Mouse (Mus musculus) left cerebral cortex, adult 2 months (tissue): Measurements from ENCODE around the gene Casc3. TPM values are rescaled to one million over a fixed set of nuclear protein-coding genes. Genes with fewer than 3 reads are reported as not detected.
A peak's percentile ranks its signal among the peaks of the same experiment; 100 is the strongest.

ENCODE experiments used
- DNase-seq, 2 experiments: peaks; one replicate each; pipeline ENCODE4 v3.0.0; 2021 to 2022; ENCODE audit warnings: low spot score in 2 of 2, mixed read lengths in 1 of 2; ENCODE audit errors: extremely low spot score in 1 of 2
- H3K27ac ChIP-seq: fragments of 200-600 bp; 2 replicates; pipeline ENCODE4 v1.8.1; 2022
- H3K4me3 ChIP-seq: fragments of 200-600 bp; 2 replicates; pipeline ENCODE4 v1.8.1; 2022
- CTCF ChIP-seq: fragments of 200-600 bp; IDR thresholded peaks from 2 replicates; pipeline ENCODE4 v1.8.1; 2022; ENCODE audit warnings: antibody characterized with exemption, mild to moderate bottlenecking, moderate library complexity
- intact Hi-C: fragments of 180-260 bp; cut with DNase I; formaldehyde crosslinking; loops from one replicate; pipeline ENCODE4 v1.15.1; 2025
- total RNA-seq, 2 experiments: library from RNA; stranded (reverse); gene quantifications; 2 replicates each; pipeline ENCODE4 v1.2.3; 2021

The Casc3 gene
- total RNA-seq, 2 experiments from 2014 or later: 53.0 to 57.6 TPM

DNA sequence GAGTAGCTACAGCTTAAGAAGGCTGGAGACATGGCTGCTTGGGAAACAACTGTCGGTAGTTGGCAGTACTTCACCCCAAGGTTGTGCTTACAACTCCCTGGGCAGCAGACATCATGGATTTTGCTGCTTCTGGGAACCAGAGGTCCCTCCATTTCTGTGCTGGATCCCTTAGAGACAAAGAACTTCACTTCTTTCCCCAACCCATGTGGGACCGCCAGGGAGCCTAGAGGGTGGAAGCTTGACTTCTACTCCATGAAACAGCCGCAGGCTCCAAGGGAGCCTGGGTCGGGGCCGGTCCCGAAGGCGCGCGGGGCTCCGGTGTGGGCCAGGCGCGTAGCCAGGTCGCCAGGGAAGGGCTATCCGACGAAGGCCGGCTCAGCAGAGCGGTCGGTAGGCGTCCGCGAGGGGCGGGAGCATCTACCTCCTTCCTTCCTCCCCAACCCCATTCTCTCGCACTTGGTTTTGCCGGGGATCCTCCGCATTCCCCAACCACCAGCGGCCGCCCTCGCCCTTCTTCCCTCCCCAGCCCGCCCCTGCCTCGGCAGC, 10.2 kb upstream of the Casc3 start:
- peak in 1 of 2 experiments; percentile 76 for DNase-seq
- Histone ChIP-seq H3K27ac (peak overlapping the region; percentile 99), H3K4me3 (peak overlapping the region; percentile 79)
- peak; percentile 49 for TF ChIP-seq CTCF
- intact Hi-C loops: loop anchor here (5.0 kb wide), 1 partner anchor 43 kb away; the partner anchor contains the start of gene Rapgefl1

DNA sequence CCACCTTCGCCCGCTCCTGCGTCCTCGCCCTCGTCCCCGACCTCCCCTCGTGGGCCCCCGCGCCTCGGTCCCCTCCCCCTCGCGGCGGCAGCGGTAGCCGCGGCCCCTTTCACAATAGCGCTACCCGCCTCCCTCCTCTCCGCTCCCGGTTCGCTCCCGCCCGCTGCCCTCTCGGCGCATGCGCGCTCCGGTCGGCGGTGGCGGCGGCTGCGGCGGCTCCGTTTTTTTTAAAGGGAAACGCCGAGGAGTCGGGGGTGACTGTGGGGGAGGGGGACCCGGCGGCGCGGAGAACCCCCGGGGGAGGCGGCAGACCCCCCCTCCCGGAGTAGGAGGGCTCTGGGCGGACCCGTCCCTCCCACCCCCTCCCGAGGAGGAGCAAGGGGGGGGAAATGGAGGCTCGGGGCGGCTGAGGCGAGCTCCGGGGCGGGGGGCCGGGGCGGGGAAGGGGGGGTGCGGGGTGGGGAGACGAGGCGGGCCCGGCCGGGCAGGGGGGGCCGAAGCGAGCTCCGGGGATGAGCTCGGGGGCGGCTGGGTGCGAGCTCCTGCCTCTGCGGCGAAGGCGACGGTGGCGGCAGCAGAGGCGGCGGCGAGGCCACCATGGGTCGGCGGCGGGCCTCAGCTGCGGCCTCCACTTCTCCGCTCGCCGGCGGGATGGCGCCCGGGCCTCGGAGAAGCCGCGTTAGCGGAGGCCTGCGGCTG, 9.5 kb upstream of the Casc3 start, which contains the start of gene Msl1:
Gene Msl1 (plus strand): TSS at position 502 of the 699 bp plus-strand sequence.
- peak within 1 kb of the TSS; percentile 99 for H3K27ac ChIP-seq
- peak; percentile 90 for DNase-seq
- TF ChIP-seq CTCF: no peak; the same call in 1 of the 2 replicates
- peak within 1 kb of the TSS; percentile 79 for H3K4me3 ChIP-seq
- intact Hi-C loops: loop anchor here (5.0 kb wide), 1 partner anchor 42 kb away; the partner anchor contains the start of gene Rapgefl1

GRCm38 (mm10) chr11:98795714-98796514, 8.8 kb upstream of the Casc3 start:
- peak in 1 of 2 experiments; percentile 53 for DNase-seq
- TF ChIP-seq CTCF: peak; percentile 9; the same call in 1 of the 2 replicates
- intact Hi-C loops: loop anchor here (5.0 kb wide), 1 partner anchor 41 kb away; the partner anchor contains the start of gene Rapgefl1
- peak overlapping the region; percentile 99 for H3K27ac ChIP-seq
- H3K4me3 ChIP-seq: peak overlapping the region; percentile 79

- Histone ChIP-seq H3K27ac (peak overlapping the region; percentile 99), H3K4me3 (peak overlapping the region; percentile 79)
- no peak for TF ChIP-seq CTCF
- DNase-seq: peak; percentile 68 to 73
- intact Hi-C loops: loop anchor here (5.0 kb wide), 1 partner anchor 41 kb away; the partner anchor contains the start of gene Rapgefl1
Observed at GRCm38 (mm10) chr11:98796515-98797216, 8.0 kb upstream of the Casc3 start.

GRCm38 (mm10) chr11:98797306-98797705, 7.4 kb upstream of the Casc3 start:
- H3K27ac ChIP-seq: peak overlapping the region; percentile 99

DNA sequence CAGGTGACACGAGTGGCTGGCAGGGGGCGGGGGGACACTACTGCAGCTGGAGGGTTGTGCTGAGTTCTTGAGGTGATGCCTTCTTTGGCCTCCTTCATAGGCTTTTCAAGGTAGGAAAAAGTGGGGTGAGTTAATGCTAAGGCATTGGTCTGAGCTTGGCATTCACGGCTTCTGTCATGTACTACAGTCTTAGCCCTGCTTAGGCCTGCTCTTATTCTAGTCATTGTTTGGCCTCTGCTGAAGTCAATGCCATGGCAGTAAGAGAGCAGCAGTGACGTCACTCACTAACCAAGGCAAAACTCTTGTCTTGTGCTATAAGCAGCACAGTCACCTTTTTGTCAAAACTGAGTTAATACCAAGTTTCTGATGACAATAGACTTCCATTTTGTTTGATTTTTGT, 6.8 kb upstream of the Casc3 start:
- Histone ChIP-seq H3K4me3 (peak overlapping the region; percentile 79), H3K27ac (peak overlapping the region; percentile 3; the same call in 1 of the 2 replicates)
- intact Hi-C loops: loop anchor here (1.0 to 5.0 kb wide), 2 partner anchors 10 to 39 kb away; partner anchors contain the start of gene Rapgefl1
- TF ChIP-seq CTCF: no peak
- no peak for DNase-seq

More at GRCm38 (mm10) chr11:98797306-98797705, 7.4 kb upstream of the Casc3 start:
- peak overlapping the region; percentile 79 for H3K4me3 ChIP-seq
- intact Hi-C loops: loop anchor here (5.0 kb wide), 1 partner anchor 40 kb away; the partner anchor contains the start of gene Rapgefl1
- no peak for DNase-seq
- TF ChIP-seq CTCF: no peak

DNA sequence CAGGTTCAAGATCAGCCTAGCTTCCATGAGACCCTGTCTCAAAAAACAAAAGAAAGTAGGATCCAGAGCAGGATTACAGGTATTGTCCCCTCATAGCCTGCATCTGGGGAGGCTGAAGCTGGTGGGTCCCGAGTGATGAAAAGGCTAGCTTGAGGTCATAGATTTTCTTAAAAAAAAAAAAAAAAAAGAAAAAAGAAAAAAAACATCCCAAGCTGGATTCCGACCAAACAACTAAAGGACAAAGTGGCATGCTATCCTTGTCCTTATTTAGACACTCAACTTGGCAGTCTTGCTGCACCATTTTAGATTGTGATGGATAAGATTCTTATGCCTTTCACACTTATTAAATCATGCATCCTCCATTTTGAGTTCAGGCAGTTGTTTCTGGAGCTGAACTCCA, 3.7 kb downstream of the Casc3 start:
- no peak overlapping the region for H3K4me3 ChIP-seq
- H3K27ac ChIP-seq: no peak overlapping the region
- intact Hi-C loops: loop anchor here (1.0 kb wide), 1 partner anchor 10 kb away; no protein-coding TSS in a partner anchor
- no peak for DNase-seq
- TF ChIP-seq CTCF: no peak

DNA sequence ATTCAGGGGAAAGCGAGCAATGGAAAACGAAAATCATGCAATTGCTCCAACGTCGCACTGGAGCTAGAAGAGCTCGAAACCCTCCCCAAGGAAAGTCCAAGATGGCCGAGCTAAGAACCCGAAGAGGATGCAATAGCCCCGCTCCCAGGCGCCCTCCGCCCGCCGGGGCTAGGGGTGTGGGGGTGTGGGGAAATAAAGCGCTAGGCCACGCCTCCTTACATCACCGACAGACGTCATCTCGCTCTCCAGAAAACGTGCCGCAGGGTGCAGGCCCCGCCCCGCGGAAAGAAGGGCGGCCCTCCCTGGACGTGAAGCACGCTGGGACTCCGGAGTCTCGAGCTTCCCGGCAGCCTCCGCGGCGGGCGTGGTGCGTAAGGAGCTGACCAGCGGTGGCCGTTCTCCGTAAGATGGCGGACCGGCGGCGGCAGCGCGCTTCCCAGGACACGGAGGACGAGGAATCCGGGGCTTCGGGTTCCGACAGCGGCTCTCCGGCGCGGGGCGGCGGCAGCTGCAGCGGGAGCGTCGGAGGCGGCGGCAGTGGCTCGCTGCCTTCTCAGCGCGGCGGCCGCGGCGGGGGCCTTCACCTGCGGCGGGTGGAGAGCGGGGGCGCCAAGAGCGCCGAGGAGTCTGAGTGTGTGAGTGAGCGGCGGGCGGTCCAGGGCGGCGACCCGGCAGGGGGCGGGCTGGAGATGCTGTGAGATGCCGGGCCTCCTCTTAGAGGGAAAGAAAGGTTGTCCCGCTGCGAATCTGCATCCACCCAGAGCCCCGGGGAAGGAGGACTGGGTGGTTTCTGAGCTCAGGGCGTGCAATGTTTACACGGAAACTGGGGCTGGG, 5.0 kb downstream of the Casc3 start:
- TF ChIP-seq CTCF: no peak; the same call in 1 of the 2 replicates
- Histone ChIP-seq H3K4me3 (peak overlapping the region; percentile 74), H3K27ac (peak overlapping the region; percentile 91)
- peak; percentile 98 to 99 for DNase-seq
- intact Hi-C loops: no loop called here

GRCm38 (mm10) chr11:98810686-98811085, 6.0 kb downstream of the Casc3 start:
- DNase-seq: no peak
- TF ChIP-seq CTCF: no peak
- intact Hi-C loops: no loop called here
- Histone ChIP-seq H3K27ac (peak overlapping the region; percentile 91), H3K4me3 (peak overlapping the region; percentile 74)

DNA sequence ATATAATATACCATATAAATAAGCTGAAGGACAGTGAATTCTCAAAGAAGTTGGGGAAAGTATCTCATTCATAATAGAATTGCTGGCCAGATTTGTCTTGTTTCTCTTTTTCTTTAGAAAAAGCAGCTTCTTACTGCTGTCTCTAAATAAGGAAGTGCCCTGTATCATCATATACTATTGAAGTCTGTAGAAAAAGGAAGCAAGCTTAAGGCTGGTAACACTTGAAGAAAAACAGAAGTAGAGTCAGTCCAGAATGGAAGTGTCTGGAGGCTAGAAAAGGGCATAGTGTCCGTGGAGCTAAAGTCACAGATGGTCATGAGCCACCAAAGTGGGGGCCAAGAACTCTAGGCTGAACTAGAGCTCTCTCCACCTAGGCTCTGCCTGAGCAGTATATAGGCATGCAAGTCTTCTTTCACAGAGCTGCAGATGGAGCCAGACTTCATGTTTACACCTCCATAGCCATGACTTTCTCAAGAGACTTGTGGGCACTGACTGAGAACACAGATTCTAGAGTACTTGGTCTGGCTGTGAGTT, 12.1 kb downstream of the Casc3 start:
- DNase-seq: no peak
- Histone ChIP-seq H3K27ac (no peak overlapping the region), H3K4me3 (no peak overlapping the region)
- intact Hi-C loops: no loop called here
- TF ChIP-seq CTCF: no peak
